Mouse (Mus musculus) liver, adult 2 months (tissue): Measurements from ENCODE around the gene Rsph9. TPM values are rescaled to one million over a fixed set of nuclear protein-coding genes. Genes with fewer than 3 reads are reported as not detected.
A peak's percentile ranks its signal among the peaks of the same experiment; 100 is the strongest.

Source experiments
- DNase-seq: peaks from one replicate; pipeline ENCODE4 v3.0.0-alpha.2; 2011; ENCODE audit warnings: low read depth, low spot score; ENCODE audit errors: extremely low read depth
- H3K27ac ChIP-seq: fragments of 200-500 bp; replicated peaks from 2 replicates; pipeline ENCODE4 v1.5.1; 2012; ENCODE audit warnings: low read depth, mild to moderate bottlenecking, control low read depth, inconsistent platforms, low read length; ENCODE audit not compliant: insufficient read depth
- H3K27me3 ChIP-seq: fragments of 200-500 bp; 2 replicates; pipeline ENCODE4 v1.6.1; 2012; ENCODE audit warnings: mild to moderate bottlenecking, moderate library complexity, low read length, inconsistent platforms; ENCODE audit not compliant: control insufficient read depth, insufficient read depth
- H3K36me3 ChIP-seq: fragments of 200-500 bp; 2 replicates; pipeline ENCODE4 v1.6.1; 2012; ENCODE audit warnings: low read length, inconsistent platforms; ENCODE audit not compliant: control insufficient read depth, insufficient read depth
- H3K4me1 ChIP-seq: fragments of 200-500 bp; 2 replicates; pipeline ENCODE4 v1.6.1; 2011; ENCODE audit warnings: low read length; ENCODE audit not compliant: control insufficient read depth, insufficient read depth
- H3K4me3 ChIP-seq: fragments of 200-500 bp; 2 replicates; pipeline ENCODE4 v1.5.1; 2011; ENCODE audit warnings: low read depth, mild to moderate bottlenecking, control low read depth, low read length, moderate library complexity; ENCODE audit not compliant: insufficient read depth
- H3K79me2 ChIP-seq: fragments of 200-500 bp; 2 replicates; pipeline ENCODE4 v1.6.1; 2012; ENCODE audit warnings: inconsistent platforms, mild to moderate bottlenecking, low read length, moderate library complexity; ENCODE audit not compliant: control insufficient read depth, insufficient read depth
- H3K9ac ChIP-seq: fragments of 200-500 bp; 2 replicates; pipeline ENCODE4 v1.6.1; 2012; ENCODE audit warnings: low read depth, mild to moderate bottlenecking, control low read depth, inconsistent platforms, low read length
- CTCF ChIP-seq: fragments of 200-500 bp; IDR thresholded peaks from 2 replicates; pipeline ENCODE4 v1.5.1; 2011; ENCODE audit warnings: low read depth, low read length, control low read depth
- POLR2A ChIP-seq: fragments of 200-500 bp; IDR thresholded peaks from 2 replicates; pipeline ENCODE4 v1.6.1; 2011; ENCODE audit warnings: low read length, control low read depth; ENCODE audit not compliant: insufficient read depth; ENCODE audit errors: extremely low read depth
- WGBS: fragments of 180-500 bp; shearing (Covaris S2); methylation state at CpG from one replicate; pipeline ENCODE4 v1.1.7; 2018; 5-methylcytosine and 5-hydroxymethylcytosine counted together
- polyA plus RNA-seq: library from polyadenylated mRNA; depleted of rRNA; stranded (reverse); fragments of >200 nt; gene quantifications from 2 replicates; pipeline ENCODE4 v1.2.3, GENCODE M21; 2012; rRNA removed
- total RNA-seq: library from RNA; depleted of rRNA; stranded (reverse); fragments of >200 nt; gene quantifications from 2 replicates; pipeline ENCODE4 v1.2.3, GENCODE M21; 2014; rRNA removed

Rsph9 gene
- total and polyA plus RNA-seq, 2 experiments: 0.83 to 0.93 TPM

DNA sequence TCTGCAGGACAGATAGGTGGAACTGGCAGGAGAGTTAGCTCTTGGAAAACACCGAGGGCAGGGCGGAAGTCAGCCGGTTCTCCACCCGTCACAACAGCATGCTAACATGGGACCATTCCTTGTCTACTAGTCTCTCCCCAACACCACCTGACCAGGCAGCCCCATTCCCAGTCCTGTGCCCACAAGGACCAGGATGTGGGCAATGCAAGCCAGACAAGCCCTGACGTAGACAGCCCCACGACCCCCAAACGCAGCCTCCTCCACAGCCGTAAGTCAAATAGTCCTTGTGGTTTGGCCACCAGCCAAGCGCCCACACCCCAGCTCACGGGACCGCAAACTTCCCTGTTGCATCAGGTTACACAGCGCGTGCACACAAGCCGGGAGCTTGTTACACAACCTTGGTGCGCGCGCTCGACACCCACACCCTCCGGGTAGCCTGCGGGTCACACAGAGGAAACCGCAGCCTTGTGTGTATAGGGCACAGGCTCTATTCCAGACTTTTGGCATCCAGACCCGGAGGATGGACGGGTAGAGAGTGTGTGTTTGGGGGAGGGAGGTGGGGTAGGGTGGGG is 70.2 kb downstream of the Rsph9 start:
- DNase-seq: peak; percentile 65
- Histone ChIP-seq H3K79me2 (no peaks in the 10 kb centered on the region), H3K27ac (no peak overlapping the region), H3K4me3 (peak overlapping the region; percentile 17; the same call in 1 of the 2 replicates), H3K36me3 (no peaks in the 10 kb centered on the region), H3K27me3 (no peaks in the 10 kb centered on the region), H3K9ac (peak overlapping the region; percentile 33), H3K4me1 (peaks cover 6% of the 10 kb centered on the region)
- TF ChIP-seq CTCF (no peak), POLR2A (no peak)
- WGBS: 13% methylated on average over 23 of the region's 23 CpGs

Other genes with a start within 250 kb of the Rsph9 start
- gene Vegfa, start 111.8 kb downstream of the Rsph9 start, total RNA-seq: 120 TPM in 2 replicates
- 188 and 288 TPM in 2 replicates for gene Vegfa, start 111.8 kb downstream of the Rsph9 start, polyA plus RNA-seq
- gene Mrps18a, start 33.2 kb downstream of the Rsph9 start, total RNA-seq: 33.3 and 38.3 TPM in 2 replicates
- 44.6 and 54.8 TPM in 2 replicates for gene Mrps18a, start 33.2 kb downstream of the Rsph9 start, polyA plus RNA-seq
- gene Mad2l1bp, start 9.3 kb upstream of the Rsph9 start, total RNA-seq: 3.7 and 5.5 TPM in 2 replicates
- 9.9 and 12.9 TPM in 2 replicates for gene Mad2l1bp, start 9.3 kb upstream of the Rsph9 start, polyA plus RNA-seq
- gene Gtpbp2, start 16.8 kb upstream of the Rsph9 start, total RNA-seq: 25.3 and 26.4 TPM in 2 replicates
- 35.8 and 63.0 TPM in 2 replicates for gene Gtpbp2, start 16.8 kb upstream of the Rsph9 start, polyA plus RNA-seq
- 4.3 and 5.3 TPM in 2 replicates for gene Polh, start 58.4 kb upstream of the Rsph9 start, total RNA-seq
- 2.1 and 2.4 TPM in 2 replicates for gene Polh, start 58.4 kb upstream of the Rsph9 start, polyA plus RNA-seq
- gene Xpo5, start 58.6 kb upstream of the Rsph9 start, total RNA-seq: 9.9 and 11.3 TPM in 2 replicates
- gene Xpo5, start 58.6 kb upstream of the Rsph9 start, polyA plus RNA-seq: 7.4 and 10.8 TPM in 2 replicates
- 31.6 and 34.4 TPM in 2 replicates for gene Polr1c, start 103.8 kb upstream of the Rsph9 start, total RNA-seq
- 25.2 and 25.3 TPM in 2 replicates for gene Polr1c, start 103.8 kb upstream of the Rsph9 start, polyA plus RNA-seq
- 24.6 and 25.5 TPM in 2 replicates for gene Yipf3, start 103.9 kb upstream of the Rsph9 start, total RNA-seq
- gene Yipf3, start 103.9 kb upstream of the Rsph9 start, polyA plus RNA-seq: 229 and 271 TPM in 2 replicates
- gene Lrrc73, start 109.3 kb upstream of the Rsph9 start, total RNA-seq: not detected in 2 replicates
- 0.09 and 0.16 TPM in 2 replicates for gene Lrrc73, start 109.3 kb upstream of the Rsph9 start, polyA plus RNA-seq
- 2.5 and 3.7 TPM in 2 replicates for gene Tjap1, start 138.8 kb upstream of the Rsph9 start, total RNA-seq
- 8.2 and 13.2 TPM in 2 replicates for gene Tjap1, start 138.8 kb upstream of the Rsph9 start, polyA plus RNA-seq
- not detected in 2 replicates for gene Dlk2, start 153.2 kb upstream of the Rsph9 start, total RNA-seq
- gene Dlk2, start 153.2 kb upstream of the Rsph9 start, polyA plus RNA-seq: not detected in 2 replicates
- gene Abcc10, start 184.1 kb upstream of the Rsph9 start, total RNA-seq: 2.1 and 3.6 TPM in 2 replicates
- 10.3 and 17.3 TPM in 2 replicates for gene Abcc10, start 184.1 kb upstream of the Rsph9 start, polyA plus RNA-seq
- gene Zfp318, start 239.5 kb upstream of the Rsph9 start, total RNA-seq: 6.0 and 6.9 TPM in 2 replicates
- gene Zfp318, start 239.5 kb upstream of the Rsph9 start, polyA plus RNA-seq: 6.0 and 8.3 TPM in 2 replicates